Mouse (Mus musculus) right cerebral cortex, postnatal 25 days (tissue): ENCODE data around the gene Abcc4.
"Not testable (repeated sequence)": the region's sequence is repeated elsewhere in the genome, so short reads cannot be mapped to it uniquely, and the experiment has no call there.

Experiments
- DNase-seq: peaks from one replicate; pipeline ENCODE4 v3.0.0; 2022

The Abcc4 gene

GRCm38 (mm10) chr14:118676308-118676994 lies 29.6 kb downstream of the Abcc4 start:
- no peak for DNase-seq

GRCm38 (mm10) chr14:118674705-118675139 lies 31.3 kb downstream of the Abcc4 start:
- DNase-seq: no peak

GRCm38 (mm10) chr14:118674224-118674623 lies 31.8 kb downstream of the Abcc4 start:
- DNase-seq: no peak

- no peak for DNase-seq
Observed at GRCm38 (mm10) chr14:118673501-118673900, 32.5 kb downstream of the Abcc4 start.

GRCm38 (mm10) chr14:118672931-118673330 lies 33.1 kb downstream of the Abcc4 start:
- not testable (repeated sequence) for DNase-seq

GRCm38 (mm10) chr14:118667499-118667898 lies 38.5 kb downstream of the Abcc4 start:
- no peak for DNase-seq

- DNase-seq: no peak
Observed at GRCm38 (mm10) chr14:118664661-118665060, 41.4 kb downstream of the Abcc4 start.

GRCm38 (mm10) chr14:118662625-118663276 lies 43.3 kb downstream of the Abcc4 start:
- DNase-seq: no peak

- DNase-seq: peak; percentile 66
Observed at GRCm38 (mm10) chr14:118662124-118662523, 43.9 kb downstream of the Abcc4 start.

GRCm38 (mm10) chr14:118659230-118659629 lies 46.8 kb downstream of the Abcc4 start:
- DNase-seq: no peak

GRCm38 (mm10) chr14:118658328-118658692 lies 47.7 kb downstream of the Abcc4 start:
- no peak for DNase-seq

GRCm38 (mm10) chr14:118657673-118658327 lies 48.2 kb downstream of the Abcc4 start:
- DNase-seq: no peak

- DNase-seq: no peak
Observed at GRCm38 (mm10) chr14:118657206-118657605, 48.8 kb downstream of the Abcc4 start.

GRCm38 (mm10) chr14:118656036-118656435 lies 50.0 kb downstream of the Abcc4 start:
- no peak for DNase-seq

GRCm38 (mm10) chr14:118654903-118655302 lies 51.1 kb downstream of the Abcc4 start:
- DNase-seq: no peak

GRCm38 (mm10) chr14:118651704-118652439 lies 54.1 kb downstream of the Abcc4 start:
- DNase-seq: no peak

GRCm38 (mm10) chr14:118649895-118650256 lies 56.1 kb downstream of the Abcc4 start:
- DNase-seq: no peak

GRCm38 (mm10) chr14:118649199-118649894 lies 56.7 kb downstream of the Abcc4 start:
- DNase-seq: no peak

GRCm38 (mm10) chr14:118642940-118643591 lies 63.0 kb downstream of the Abcc4 start:
- not testable (repeated sequence) for DNase-seq

- DNase-seq: no peak
Observed at GRCm38 (mm10) chr14:118642140-118642539, 63.9 kb downstream of the Abcc4 start.

GRCm38 (mm10) chr14:118638447-118639275 lies 67.4 kb downstream of the Abcc4 start:
- no peak for DNase-seq
